Mouse (Mus musculus) embryonic facial prominence, embryonic 13.5 days (tissue): ENCODE data around the gene A230050P20Rik. TPM values are rescaled to one million over a fixed set of nuclear protein-coding genes. Genes with fewer than 3 reads are reported as not detected.

Experiments used
- ATAC-seq: fragments of 200-750 bp; cut with Nextera tagmentation; 2 replicates; pipeline ENCODE4 v1.8.0; 2017; ENCODE audit warnings: low read depth; ENCODE audit not compliant: insufficient number of reproducible peaks, insufficient read depth, low FRiP score, low TSS enrichment
- H3K27ac ChIP-seq: fragments of 300-500 bp; sonication (generic); 2 replicates; pipeline ENCODE4 v1.5.1; 2015; ENCODE audit warnings: moderate library complexity, mild to moderate bottlenecking, inconsistent platforms
- H3K27me3 ChIP-seq: fragments of 300-500 bp; sonication (generic); 2 replicates; pipeline ENCODE4 v1.6.1; 2015; ENCODE audit warnings: mild to moderate bottlenecking, inconsistent platforms
- H3K36me3 ChIP-seq: fragments of 300-500 bp; sonication (generic); 2 replicates; pipeline ENCODE4 v1.6.1; 2015; ENCODE audit warnings: mild to moderate bottlenecking, inconsistent platforms
- H3K4me1 ChIP-seq: fragments of 300-500 bp; sonication (generic); 2 replicates; pipeline ENCODE4 v1.6.1; 2015; ENCODE audit warnings: inconsistent platforms
- H3K4me2 ChIP-seq: fragments of 300-500 bp; sonication (generic); 2 replicates; pipeline ENCODE4 v1.6.1; 2015; ENCODE audit warnings: moderate library complexity, mild to moderate bottlenecking, inconsistent platforms
- H3K4me3 ChIP-seq: fragments of 300-500 bp; sonication (generic); 2 replicates; pipeline ENCODE4 v1.5.1; 2015; ENCODE audit warnings: mild to moderate bottlenecking, inconsistent platforms
- H3K9ac ChIP-seq: fragments of 300-500 bp; sonication (generic); 2 replicates; pipeline ENCODE4 v1.6.1; 2015; ENCODE audit warnings: mild to moderate bottlenecking, inconsistent platforms
- H3K9me3 ChIP-seq: fragments of 300-500 bp; sonication (generic); 2 replicates; pipeline ENCODE4 v1.6.1; 2016; ENCODE audit warnings: inconsistent platforms
- WGBS: fragments of 180-500 bp; shearing (Covaris S2); methylation state at CpG from one replicate; pipeline ENCODE4 v1.1.7; 2015; ENCODE audit warnings: mixed read lengths; 5-methylcytosine and 5-hydroxymethylcytosine counted together
- microRNA-seq: library from miRNA; unstranded; fragments of <30 nt; microRNA quantifications from one replicate; pipeline ENCODE4, GENCODE M21; 2016
- polyA plus RNA-seq: library from polyadenylated mRNA; unstranded; fragments of >200 nt; fragmentation: Nextera tagmentation; extraction: Ambion mirVana; gene quantifications from 2 replicates; pipeline ENCODE4 v1.2.1, GENCODE M21; 2015

Gene A230050P20Rik
- polyA plus RNA-seq, 1 experiment from 2014 or later, result 7.5 TPM

DNA sequence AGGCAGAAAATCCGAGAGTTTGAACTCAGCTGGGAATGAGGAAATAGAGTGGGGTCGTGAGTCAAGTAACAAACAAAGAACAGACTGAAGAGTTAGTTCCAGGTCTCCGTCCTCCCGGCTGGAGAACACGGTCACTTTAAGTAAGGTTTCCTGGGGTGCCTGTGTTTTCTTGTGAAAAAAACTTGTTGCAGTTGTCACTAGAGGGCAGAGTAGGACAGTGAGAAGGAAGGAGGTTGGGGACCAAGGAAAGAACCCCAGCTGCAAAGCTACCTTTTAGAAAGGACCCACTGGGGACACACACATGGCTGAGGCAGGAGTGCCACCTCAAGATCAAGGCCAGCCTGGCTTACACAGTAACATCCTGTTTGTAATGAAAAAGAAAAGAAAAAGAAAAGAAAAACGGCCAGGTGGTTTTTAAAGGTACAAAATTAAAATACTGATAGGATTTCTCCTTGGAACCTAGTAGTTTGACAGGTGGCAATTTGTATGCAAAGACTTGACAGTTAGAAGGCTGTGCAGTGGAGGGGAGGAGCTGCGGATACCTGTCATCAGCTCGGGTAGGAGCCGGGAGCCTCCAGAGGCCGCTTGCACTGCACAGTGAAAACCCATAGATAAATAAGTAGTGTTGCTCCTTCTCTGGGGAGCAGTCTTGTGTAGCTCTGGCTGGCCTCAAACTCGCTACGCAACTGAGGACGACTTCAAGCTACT is 33.2 kb downstream of the A230050P20Rik start:
- Histone ChIP-seq H3K4me1 (peaks cover 19% of the 10 kb centered on the region), H3K9me3 (no peaks in the 10 kb centered on the region), H3K4me2 (no peak overlapping the region), H3K27ac (no peak overlapping the region), H3K27me3 (no peaks in the 10 kb centered on the region), H3K36me3 (peaks cover 32% of the 10 kb centered on the region), H3K9ac (0 out of 2 replicates have a peak overlapping the region, but pooled peaks have one; percentile 21), H3K4me3 (no peak overlapping the region)
- no peak for ATAC-seq
- 13% methylated on average over 13 of the region's 13 CpGs for WGBS

DNA sequence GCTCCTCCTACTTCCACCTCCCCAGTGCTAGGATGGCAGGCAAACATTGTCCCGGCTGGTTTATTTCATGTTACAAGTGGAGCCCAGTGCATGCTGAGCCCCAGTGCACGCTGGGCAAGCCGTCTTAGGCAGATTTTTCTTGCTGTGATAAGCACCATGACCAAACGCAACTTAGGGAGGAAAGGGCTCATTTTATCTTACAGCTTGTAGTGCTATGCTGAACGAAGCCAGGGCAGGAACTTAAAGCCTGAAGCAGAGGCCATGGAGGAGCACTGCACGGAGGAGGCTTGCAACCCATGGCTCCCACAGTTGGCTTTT is 33.7 kb downstream of the A230050P20Rik start:
- 0 out of 2 replicates have a peak overlapping the region, but pooled peaks have one; percentile 21 for H3K9ac ChIP-seq
- H3K9me3 ChIP-seq, result no peaks in the 10 kb centered on the region
- 40% methylated on average over 6 of the region's 6 CpGs for WGBS
- ATAC-seq, result no peak
- H3K4me1 ChIP-seq, result peaks cover 14% of the 10 kb centered on the region
- H3K4me3 ChIP-seq, result no peak overlapping the region
- 0 out of 2 replicates have a peak overlapping the region, but pooled peaks have one; percentile 3 for H3K27ac ChIP-seq
- H3K4me2 ChIP-seq, result no peak overlapping the region
- H3K27me3 ChIP-seq, result no peaks in the 10 kb centered on the region
- peaks cover 32% of the 10 kb centered on the region for H3K36me3 ChIP-seq

DNA sequence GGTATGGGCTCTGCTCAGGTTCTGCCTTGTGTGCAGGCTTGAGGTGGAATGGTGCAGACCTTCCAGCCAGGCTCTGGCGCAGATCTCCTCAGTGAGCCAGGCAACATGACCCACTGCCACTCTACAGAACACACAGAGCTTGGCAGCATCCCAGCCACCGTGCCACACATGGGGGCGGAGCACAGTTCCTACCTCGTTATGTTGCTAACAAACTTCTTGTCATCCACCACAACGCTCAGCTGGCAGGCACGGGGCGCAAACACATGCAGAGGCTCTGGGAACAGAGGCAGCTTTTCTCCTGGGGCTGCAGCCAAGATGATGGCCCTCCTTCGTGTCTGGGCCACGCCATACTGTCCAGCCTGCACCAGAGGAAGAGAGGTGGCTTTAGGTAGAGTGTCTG is 41.5 kb downstream of the A230050P20Rik start:
- H3K4me2 ChIP-seq, result no peak overlapping the region
- peaks cover 99% of the 10 kb centered on the region for H3K36me3 ChIP-seq
- H3K9ac ChIP-seq, result 0 out of 2 replicates have a peak overlapping the region, but pooled peaks have one; percentile 21
- no peak overlapping the region for H3K4me3 ChIP-seq
- H3K4me1 ChIP-seq, result no peaks in the 10 kb centered on the region
- no peak overlapping the region for H3K27ac ChIP-seq
- ATAC-seq, result no peak
- H3K27me3 ChIP-seq, result no peaks in the 10 kb centered on the region
- WGBS, result 91% methylated on average over 9 of the region's 9 CpGs
- no peaks in the 10 kb centered on the region for H3K9me3 ChIP-seq

DNA sequence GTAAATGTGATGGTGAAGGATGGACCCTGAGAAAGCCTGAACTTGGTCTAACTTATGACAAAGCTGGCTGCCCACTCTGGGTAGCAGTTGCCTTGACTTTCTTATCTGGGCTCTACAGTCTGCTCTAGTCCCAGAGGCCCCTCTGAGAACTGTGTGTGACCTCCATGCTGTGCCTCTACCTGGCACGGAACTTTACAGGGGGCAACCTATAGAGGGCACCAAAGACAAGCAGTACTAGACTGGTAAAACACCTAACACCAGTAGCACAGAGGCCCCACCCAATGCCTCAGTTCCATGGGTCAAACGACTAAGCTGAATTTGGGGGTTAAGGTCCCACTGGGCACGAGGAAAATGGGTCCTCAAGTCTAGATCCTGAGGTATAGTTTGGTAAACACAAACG is 47.7 kb downstream of the A230050P20Rik start:
- 80% methylated on average over 4 of the region's 4 CpGs for WGBS
- H3K9ac ChIP-seq, result no peak overlapping the region
- ATAC-seq, result no peak

GRCm38 (mm10) chr9:20923258-20923657 is 54.8 kb downstream of the A230050P20Rik start:
- H3K36me3 ChIP-seq, result peaks cover 99% of the 10 kb centered on the region
- no peak overlapping the region for H3K4me2 ChIP-seq
- no peak overlapping the region for H3K9ac ChIP-seq
- no peak overlapping the region for H3K4me3 ChIP-seq
- no peaks in the 10 kb centered on the region for H3K4me1 ChIP-seq
- H3K9me3 ChIP-seq, result no peaks in the 10 kb centered on the region
- 84% methylated on average over 3 of the region's 3 CpGs for WGBS
- no peak for ATAC-seq
- no peak overlapping the region for H3K27ac ChIP-seq
- H3K27me3 ChIP-seq, result no peaks in the 10 kb centered on the region

More for the DNA sequence above, 47.7 kb downstream of the A230050P20Rik start:
- Histone ChIP-seq H3K4me1 (no peaks in the 10 kb centered on the region), H3K4me2 (no peak overlapping the region), H3K4me3 (no peak overlapping the region), H3K27me3 (no peaks in the 10 kb centered on the region), H3K36me3 (peaks cover 99% of the 10 kb centered on the region), H3K9me3 (no peaks in the 10 kb centered on the region), H3K27ac (no peak overlapping the region)

Small RNA genes lying within 50 kb of the gene (microRNA-seq; reads per million reads assigned to microRNA genes)
- gene Mir7081, result 1.8 reads per million, percentile 3 among the genes with 10 or more reads in this experiment

Other genes with a start within 250 kb of the A230050P20Rik start
- 394 and 448 TPM in 2 replicates for gene Ubl5, start 225.8 kb upstream of the A230050P20Rik start, polyA plus RNA-seq
- 15.5 and 17.7 TPM in 2 replicates for gene Fbxl12, start 223.9 kb upstream of the A230050P20Rik start, polyA plus RNA-seq
- 48.3 and 52.3 TPM in 2 replicates for gene Pin1, start 216.5 kb upstream of the A230050P20Rik start, polyA plus RNA-seq
- 15.9 and 16.3 TPM in 2 replicates for gene Olfm2, start 122.3 kb upstream of the A230050P20Rik start, polyA plus RNA-seq
- 0.72 and 0.80 TPM in 2 replicates for gene Col5a3, start 53.6 kb upstream of the A230050P20Rik start, polyA plus RNA-seq
- gene Rdh8, start 50.1 kb upstream of the A230050P20Rik start, polyA plus RNA-seq, result not detected in 2 replicates
- gene Angptl6, start 11.1 kb downstream of the A230050P20Rik start, polyA plus RNA-seq, result 3.6 and 5.4 TPM in 2 replicates
- 86.2 and 87.6 TPM in 2 replicates for gene Ppan, start 19.5 kb downstream of the A230050P20Rik start, polyA plus RNA-seq
- gene Eif3g, start 30.0 kb downstream of the A230050P20Rik start, polyA plus RNA-seq, result 292 and 343 TPM in 2 replicates
- 102 and 109 TPM in 2 replicates for gene Dnmt1, start 91.2 kb downstream of the A230050P20Rik start, polyA plus RNA-seq
- 67.8 and 71.5 TPM in 2 replicates for gene S1pr2, start 108.1 kb downstream of the A230050P20Rik start, polyA plus RNA-seq
- gene Mrpl4, start 134.1 kb downstream of the A230050P20Rik start, polyA plus RNA-seq, result 142 TPM in 2 replicates
- gene Icam1, start 147.3 kb downstream of the A230050P20Rik start, polyA plus RNA-seq, result 13.4 and 15.4 TPM in 2 replicates
- 0.27 and 2.6 TPM in 2 replicates for gene Icam4, start 160.7 kb downstream of the A230050P20Rik start, polyA plus RNA-seq
- gene Icam5, start 163.4 kb downstream of the A230050P20Rik start, polyA plus RNA-seq, result 0.13 and 0.21 TPM in 2 replicates
- gene Zglp1, start 198.5 kb downstream of the A230050P20Rik start, polyA plus RNA-seq, result 1.3 TPM in 1 of 2 replicates, not detected in the other
- gene Gm49373, start 204.5 kb downstream of the A230050P20Rik start, polyA plus RNA-seq, result 0.79 and 1.0 TPM in 2 replicates
- gene Fdx1l, start 205.0 kb downstream of the A230050P20Rik start, polyA plus RNA-seq, result 60.0 and 60.2 TPM in 2 replicates
- gene Gm38431, start 223.4 kb downstream of the A230050P20Rik start, polyA plus RNA-seq, result 2.3 and 2.4 TPM in 2 replicates
- gene Raver1, start 223.4 kb downstream of the A230050P20Rik start, polyA plus RNA-seq, result 57.7 and 61.0 TPM in 2 replicates